Mouse (Mus musculus) kidney, embryonic 14.5 days (tissue): ENCODE data around the gene Rhobtb3. TPM values are rescaled to one million over a fixed set of nuclear protein-coding genes. Genes with fewer than 3 reads are reported as not detected.

ENCODE experiments used
- ATAC-seq: fragments of 200-750 bp; cut with Nextera tagmentation; 2 replicates; pipeline ENCODE4 v1.8.0; 2017; ENCODE audit warnings: moderate number of reproducible peaks, mild to moderate bottlenecking, moderate TSS enrichment, moderate library complexity; ENCODE audit not compliant: low FRiP score, low TSS enrichment
- H3K27ac ChIP-seq: fragments of 300-500 bp; sonication (generic); 2 replicates; pipeline ENCODE4 v1.5.1; 2014; ENCODE audit warnings: low read depth, mild to moderate bottlenecking, low read length, moderate library complexity, mixed read lengths
- H3K27me3 ChIP-seq: fragments of 300-500 bp; sonication (generic); 2 replicates; pipeline ENCODE4 v1.6.1; 2014; ENCODE audit warnings: mild to moderate bottlenecking, low read length; ENCODE audit not compliant: control insufficient read depth, insufficient read depth
- H3K36me3 ChIP-seq: fragments of 300-500 bp; sonication (generic); 2 replicates; pipeline ENCODE4 v1.6.1; 2014; ENCODE audit warnings: low read length, mixed read lengths; ENCODE audit not compliant: control insufficient read depth, insufficient read depth
- H3K4me1 ChIP-seq: fragments of 300-500 bp; sonication (generic); 2 replicates; pipeline ENCODE4 v1.6.1; 2014; ENCODE audit warnings: low read length, mixed read lengths; ENCODE audit not compliant: control insufficient read depth, insufficient read depth
- H3K4me2 ChIP-seq: fragments of 300-500 bp; sonication (generic); replicated peaks from 2 replicates; pipeline ENCODE4 v1.6.1; 2014; ENCODE audit warnings: low read depth, mild to moderate bottlenecking, low read length
- H3K4me3 ChIP-seq: fragments of 300-500 bp; sonication (generic); 2 replicates; pipeline ENCODE4 v1.5.1; 2014; ENCODE audit warnings: mild to moderate bottlenecking, low read length
- H3K9ac ChIP-seq: fragments of 300-500 bp; sonication (generic); 2 replicates; pipeline ENCODE4 v1.6.1; 2014; ENCODE audit warnings: low read depth, mild to moderate bottlenecking, low read length, moderate library complexity
- H3K9me3 ChIP-seq: fragments of 300-500 bp; sonication (generic); 2 replicates; pipeline ENCODE4 v1.6.1; 2016; ENCODE audit warnings: low read length; ENCODE audit not compliant: control insufficient read depth
- WGBS: fragments of 180-500 bp; shearing (Covaris S2); extraction: QIAGEN DNeasy Blood & Tissue Kit; methylation state at CpG from one replicate; pipeline ENCODE4 v1.1.7; 2014; 5-methylcytosine and 5-hydroxymethylcytosine counted together
- polyA plus RNA-seq: library from polyadenylated mRNA; unstranded; fragments of >200 nt; fragmentation: Nextera tagmentation; extraction: Ambion mirVana; gene quantifications from 2 replicates; pipeline ENCODE4 v1.2.1, GENCODE M21; 2014

Rhobtb3 gene
- polyA plus RNA-seq, 1 experiment from 2014 or later, result 67.0 TPM

- Histone ChIP-seq H3K4me2 (no peak overlapping the region), H3K4me3 (no peak overlapping the region), H3K9ac (no peak overlapping the region), H3K27me3 (no peaks in the 10 kb centered on the region), H3K9me3 (no peaks in the 10 kb centered on the region), H3K36me3 (no peaks in the 10 kb centered on the region), H3K27ac (no peak overlapping the region), H3K4me1 (no peaks in the 10 kb centered on the region)
- no peak for ATAC-seq
Measured at GRCm38 (mm10) chr13:75955357-75955992, 11.8 kb upstream of the Rhobtb3 start.

GRCm38 (mm10) chr13:75950295-75950694 lies 6.6 kb upstream of the Rhobtb3 start:
- Histone ChIP-seq H3K36me3 (no peaks in the 10 kb centered on the region), H3K27me3 (no peaks in the 10 kb centered on the region), H3K27ac (no peak overlapping the region), H3K4me1 (no peaks in the 10 kb centered on the region), H3K9ac (no peak overlapping the region), H3K4me2 (no peak overlapping the region), H3K4me3 (no peak overlapping the region), H3K9me3 (no peaks in the 10 kb centered on the region)
- ATAC-seq, result no peak
- 35% methylated on average over 1 of the region's 1 CpGs for WGBS

GRCm38 (mm10) chr13:75944044-75944820 lies 507 bp upstream of the Rhobtb3 start:
- Histone ChIP-seq H3K27me3 (no peaks in the 10 kb centered on the region), H3K4me1 (peaks cover 13% of the 10 kb centered on the region), H3K9ac (peak overlapping the region; percentile 93), H3K4me3 (peak overlapping the region; percentile 68), H3K9me3 (no peaks in the 10 kb centered on the region), H3K4me2 (peak overlapping the region; percentile 56), H3K27ac (peak overlapping the region; percentile 94), H3K36me3 (peaks cover 1% of the 10 kb centered on the region; the same call in 1 of the 2 replicates)
- WGBS, result 2% methylated on average over 7 of the region's 7 CpGs
- no peak for ATAC-seq

GRCm38 (mm10) chr13:75942731-75943130 lies 994 bp downstream of the Rhobtb3 start:
- Histone ChIP-seq H3K36me3 (peaks cover 16% of the 10 kb centered on the region; the same call in 1 of the 2 replicates), H3K27ac (peak overlapping the region; percentile 94), H3K4me1 (peaks cover 13% of the 10 kb centered on the region), H3K4me3 (peak overlapping the region; percentile 68), H3K9me3 (no peaks in the 10 kb centered on the region), H3K9ac (peak overlapping the region; percentile 93), H3K27me3 (no peaks in the 10 kb centered on the region), H3K4me2 (peak overlapping the region; percentile 56)
- ATAC-seq, result peak; percentile 25; the same call in 1 of the 2 replicates
- WGBS, result under 1% methylated on average over 6 of the region's 6 CpGs

GRCm38 (mm10) chr13:75941518-75942295 lies 2.0 kb downstream of the Rhobtb3 start:
- Histone ChIP-seq H3K27me3 (no peaks in the 10 kb centered on the region), H3K27ac (no peak overlapping the region)
- no peak for ATAC-seq

GRCm38 (mm10) chr13:75940791-75941517 lies 2.8 kb downstream of the Rhobtb3 start:
- H3K27ac ChIP-seq, result no peak overlapping the region; the same call in 1 of the 2 replicates
- H3K27me3 ChIP-seq, result no peaks in the 10 kb centered on the region
- no peak for ATAC-seq
- no peaks in the 10 kb centered on the region for H3K9me3 ChIP-seq
- WGBS, result 51% methylated on average over 2 of the region's 2 CpGs
- peak overlapping the region; percentile 25; the same call in 1 of the 2 replicates for H3K4me3 ChIP-seq
- peaks cover 13% of the 10 kb centered on the region for H3K4me1 ChIP-seq
- H3K4me2 ChIP-seq, result peak overlapping the region; percentile 27
- H3K9ac ChIP-seq, result no peak overlapping the region
- H3K36me3 ChIP-seq, result peaks cover 19% of the 10 kb centered on the region; the same call in 1 of the 2 replicates

More at GRCm38 (mm10) chr13:75941518-75942295, 2.0 kb downstream of the Rhobtb3 start:
- peak overlapping the region; percentile 25; the same call in 1 of the 2 replicates for H3K4me3 ChIP-seq
- H3K4me2 ChIP-seq, result peak overlapping the region; percentile 27
- H3K9ac ChIP-seq, result no peak overlapping the region
- WGBS, result 79% methylated on average over 5 of the region's 5 CpGs
- peaks cover 13% of the 10 kb centered on the region for H3K4me1 ChIP-seq
- H3K36me3 ChIP-seq, result peaks cover 19% of the 10 kb centered on the region; the same call in 1 of the 2 replicates
- H3K9me3 ChIP-seq, result no peaks in the 10 kb centered on the region

- WGBS, result 94% methylated on average over 5 of the region's 5 CpGs
- no peaks in the 10 kb centered on the region for H3K27me3 ChIP-seq
- H3K27ac ChIP-seq, result no peak overlapping the region
- H3K4me1 ChIP-seq, result peaks cover 13% of the 10 kb centered on the region
- H3K4me2 ChIP-seq, result no peak overlapping the region
- peaks cover 19% of the 10 kb centered on the region; the same call in 1 of the 2 replicates for H3K36me3 ChIP-seq
- H3K9me3 ChIP-seq, result no peaks in the 10 kb centered on the region
- H3K9ac ChIP-seq, result no peak overlapping the region
- no peak overlapping the region for H3K4me3 ChIP-seq
- ATAC-seq, result no peak
Measured at GRCm38 (mm10) chr13:75938866-75939265, 4.9 kb downstream of the Rhobtb3 start.

GRCm38 (mm10) chr13:75933287-75933686 lies 10.4 kb downstream of the Rhobtb3 start:
- Histone ChIP-seq H3K9ac (no peak overlapping the region), H3K4me1 (no peaks in the 10 kb centered on the region), H3K36me3 (peaks cover 23% of the 10 kb centered on the region), H3K4me3 (no peak overlapping the region), H3K9me3 (no peaks in the 10 kb centered on the region), H3K27me3 (no peaks in the 10 kb centered on the region), H3K4me2 (no peak overlapping the region), H3K27ac (no peak overlapping the region)
- WGBS, result 92% methylated on average over 1 of the region's 1 CpGs
- no peak for ATAC-seq
